Mouse (Mus musculus) midbrain, embryonic 10.5 days (tissue): ENCODE results near the gene Capns2. TPM values are rescaled to one million over a fixed set of nuclear protein-coding genes. Genes with fewer than 3 reads are reported as not detected.

Experiments
- DNase-seq: peaks from one replicate; pipeline ENCODE4 v3.0.0-alpha.2; 2017; ENCODE audit warnings: low spot score
- H3K27ac ChIP-seq: fragments of 300-500 bp; sonication (generic); replicated peaks from 2 replicates; pipeline ENCODE4 v1.5.1; 2016; ENCODE audit warnings: mild to moderate bottlenecking
- H3K27me3 ChIP-seq: fragments of 300-500 bp; sonication (generic); 2 replicates; pipeline ENCODE4 v1.6.1; 2016; ENCODE audit warnings: low read depth, mild to moderate bottlenecking; ENCODE audit not compliant: poor library complexity, severe bottlenecking
- H3K36me3 ChIP-seq: fragments of 300-500 bp; sonication (generic); 2 replicates; pipeline ENCODE4 v1.6.1; 2016; ENCODE audit warnings: mild to moderate bottlenecking, moderate library complexity
- H3K4me1 ChIP-seq: fragments of 300-500 bp; sonication (generic); 2 replicates; pipeline ENCODE4 v1.6.1; 2016
- H3K4me3 ChIP-seq: fragments of 300-500 bp; sonication (generic); 2 replicates; pipeline ENCODE4 v1.5.1; 2016; ENCODE audit warnings: mild to moderate bottlenecking, moderate library complexity
- H3K9me3 ChIP-seq: fragments of 300-500 bp; sonication (generic); replicated peaks from 2 replicates; pipeline ENCODE4 v1.6.1; 2016; ENCODE audit warnings: mild to moderate bottlenecking
- WGBS: fragments of 180-500 bp; shearing (Covaris S2); methylation state at CpG from one replicate; pipeline ENCODE4 v1.1.7; 2016; 5-methylcytosine and 5-hydroxymethylcytosine counted together
- microRNA-seq: library from miRNA; unstranded; fragments of <30 nt; microRNA quantifications from one replicate; pipeline ENCODE4, GENCODE M21; 2017
- polyA plus RNA-seq: library from polyadenylated mRNA; unstranded; fragments of >200 nt; fragmentation: Nextera tagmentation; extraction: Ambion mirVana; gene quantifications from 2 replicates; pipeline ENCODE4 v1.2.1, GENCODE M21; 2016

Capns2 gene
- polyA plus RNA-seq, 1 experiment from 2014 or later = 0.23 TPM

GRCm38 (mm10) chr8:92916082-92916481 lies 14.9 kb downstream of the Capns2 start:
- Histone ChIP-seq H3K27ac (no peak overlapping the region), H3K9me3 (no peaks in the 10 kb centered on the region), H3K4me3 (no peak overlapping the region), H3K36me3 (no peaks in the 10 kb centered on the region), H3K4me1 (no peaks in the 10 kb centered on the region), H3K27me3 (no peaks in the 10 kb centered on the region)
- no peak for DNase-seq
- WGBS = 86% methylated on average over 3 of the region's 3 CpGs

- WGBS = 91% methylated on average over 3 of the region's 3 CpGs
- no peak overlapping the region for H3K27ac ChIP-seq
- no peaks in the 10 kb centered on the region for H3K4me1 ChIP-seq
- no peaks in the 10 kb centered on the region for H3K36me3 ChIP-seq
- no peak overlapping the region for H3K4me3 ChIP-seq
- H3K9me3 ChIP-seq = no peaks in the 10 kb centered on the region
- no peaks in the 10 kb centered on the region for H3K27me3 ChIP-seq
- no peak for DNase-seq
Measured at GRCm38 (mm10) chr8:92921768-92922167, 20.6 kb downstream of the Capns2 start.

- H3K4me3 ChIP-seq = no peak overlapping the region
- WGBS = 90% methylated on average over 4 of the region's 4 CpGs
- DNase-seq = no peak
- H3K27ac ChIP-seq = no peak overlapping the region
- no peaks in the 10 kb centered on the region for H3K36me3 ChIP-seq
- H3K4me1 ChIP-seq = no peaks in the 10 kb centered on the region
- no peaks in the 10 kb centered on the region; the same call in 1 of the 2 replicates for H3K9me3 ChIP-seq
- H3K27me3 ChIP-seq = no peaks in the 10 kb centered on the region
Measured at GRCm38 (mm10) chr8:92928986-92929385, 27.8 kb downstream of the Capns2 start.

- no peaks in the 10 kb centered on the region for H3K36me3 ChIP-seq
- H3K27me3 ChIP-seq = no peaks in the 10 kb centered on the region
- WGBS = 85% methylated on average over 4 of the region's 4 CpGs
- H3K27ac ChIP-seq = no peak overlapping the region
- no peak overlapping the region for H3K4me3 ChIP-seq
- DNase-seq = no peak
- no peaks in the 10 kb centered on the region for H3K9me3 ChIP-seq
- H3K4me1 ChIP-seq = no peaks in the 10 kb centered on the region
Measured at GRCm38 (mm10) chr8:92938056-92938455, 36.8 kb downstream of the Capns2 start.

- Histone ChIP-seq H3K4me1 (no peaks in the 10 kb centered on the region), H3K27ac (no peak overlapping the region), H3K9me3 (no peaks in the 10 kb centered on the region), H3K4me3 (no peak overlapping the region), H3K36me3 (no peaks in the 10 kb centered on the region), H3K27me3 (no peaks in the 10 kb centered on the region)
- DNase-seq = no peak
- WGBS = 91% methylated on average over 4 of the region's 4 CpGs
Measured at GRCm38 (mm10) chr8:92949071-92949470, 47.9 kb downstream of the Capns2 start.

GRCm38 (mm10) chr8:92950639-92951371 lies 49.6 kb downstream of the Capns2 start:
- Histone ChIP-seq H3K4me3 (no peak overlapping the region), H3K27ac (no peak overlapping the region), H3K4me1 (no peaks in the 10 kb centered on the region), H3K36me3 (no peaks in the 10 kb centered on the region), H3K27me3 (no peaks in the 10 kb centered on the region), H3K9me3 (no peaks in the 10 kb centered on the region)
- WGBS = 83% methylated on average over 12 of the region's 12 CpGs
- DNase-seq = no peak

Small RNAs within 50 kb of the gene (microRNA-seq; reads per million reads assigned to microRNA genes)
- gene Gm22151 = not detected

Other genes with a start within 250 kb of the Capns2 start
- 2.3 and 3.0 TPM in 2 replicates for gene Irx6, start 227.1 kb upstream of the Capns2 start, polyA plus RNA-seq
- gene Mmp2, start 74.1 kb upstream of the Capns2 start, polyA plus RNA-seq = 46.9 and 49.2 TPM in 2 replicates
- 3.0 and 3.9 TPM in 2 replicates for gene Lpcat2, start 46.1 kb upstream of the Capns2 start, polyA plus RNA-seq
- not detected in 2 replicates for gene Slc6a2, start 58.7 kb downstream of the Capns2 start, polyA plus RNA-seq
- gene Ces1a, start 146.8 kb downstream of the Capns2 start, polyA plus RNA-seq = not detected in 2 replicates
- not detected in 2 replicates for gene Ces1b, start 178.6 kb downstream of the Capns2 start, polyA plus RNA-seq
- gene Ces1c, start 229.9 kb downstream of the Capns2 start, polyA plus RNA-seq = not detected in 2 replicates